Mouse (Mus musculus): ENCODE results near the gene Chordc1. TPM values are rescaled to one million over a fixed set of nuclear protein-coding genes. Genes with fewer than 3 reads are reported as not detected.

Gene Chordc1
- polyA plus RNA-seq (2015; fragmentation: Illumina TruSeq; extraction: RNeasy Lipid Tissue Mini Kit (QIAGEN cat#74804); ENCODE audit: insufficient read depth, low read depth, low replicate concordance): 8.9 TPM

DNA sequence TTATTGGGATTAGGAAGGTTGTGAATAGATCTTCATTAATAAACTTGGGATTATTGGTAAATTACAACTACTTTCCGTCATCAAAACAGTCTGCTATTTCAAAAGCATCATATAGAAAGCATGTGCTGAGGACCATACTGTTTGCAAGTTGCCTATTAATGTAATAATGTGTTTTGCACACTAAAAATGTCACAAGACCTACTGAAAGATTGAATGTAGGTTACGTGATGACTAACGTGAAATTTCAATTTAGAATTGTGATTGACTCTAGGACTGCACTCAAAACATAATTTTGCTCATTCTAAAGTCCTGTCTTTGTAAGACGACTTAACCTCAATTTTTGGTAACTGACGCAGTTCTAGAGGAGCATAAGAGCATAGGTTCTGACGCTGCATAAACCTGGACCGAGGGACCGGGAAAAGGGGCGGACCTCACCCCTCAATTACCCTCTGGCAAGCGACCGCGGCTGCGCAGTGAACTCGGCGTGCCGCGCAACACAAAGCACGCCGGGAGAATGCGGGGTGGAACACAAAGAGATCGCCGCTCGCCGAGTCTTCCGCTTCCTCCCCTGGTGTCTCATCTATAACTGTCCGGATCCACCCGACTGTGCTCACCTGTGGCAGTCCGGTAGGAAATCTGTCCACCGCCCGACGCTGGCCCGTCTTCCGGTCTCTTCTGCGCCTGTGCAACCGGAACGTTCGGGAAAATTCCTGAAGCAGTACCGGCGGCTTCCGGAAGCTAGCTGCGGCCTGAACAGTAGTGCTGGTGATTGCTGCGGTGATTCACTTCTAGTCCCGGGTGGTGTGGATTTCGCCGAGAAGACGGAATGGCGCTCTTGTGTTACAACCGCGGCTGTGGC, at the start of gene Chordc1:
TSS of gene Chordc1 (plus strand) at position 555 of the 859 bp plus-strand sequence.

Other genes with a start within 250 kb of the Chordc1 start
- 3.6 TPM for gene Naalad2, start 110.9 kb downstream of the Chordc1 start, polyA plus RNA-seq (2015; fragmentation: Illumina TruSeq; extraction: RNeasy Lipid Tissue Mini Kit (QIAGEN cat#74804); ENCODE audit: insufficient read depth, low read depth, low replicate concordance)
- gene Ubtfl1, start 112.3 kb downstream of the Chordc1 start, polyA plus RNA-seq (2015; fragmentation: Illumina TruSeq; extraction: RNeasy Lipid Tissue Mini Kit (QIAGEN cat#74804); ENCODE audit: insufficient read depth, low read depth, low replicate concordance): not detected
- gene Mbd3l2, start 138.5 kb downstream of the Chordc1 start, polyA plus RNA-seq (2015; fragmentation: Illumina TruSeq; extraction: RNeasy Lipid Tissue Mini Kit (QIAGEN cat#74804); ENCODE audit: insufficient read depth, low read depth, low replicate concordance): not detected
- not detected for gene Zfp558, start 186.1 kb downstream of the Chordc1 start, polyA plus RNA-seq (2015; fragmentation: Illumina TruSeq; extraction: RNeasy Lipid Tissue Mini Kit (QIAGEN cat#74804); ENCODE audit: insufficient read depth, low read depth, low replicate concordance)
- gene Mbd3l1, start 186.2 kb downstream of the Chordc1 start, polyA plus RNA-seq (2015; fragmentation: Illumina TruSeq; extraction: RNeasy Lipid Tissue Mini Kit (QIAGEN cat#74804); ENCODE audit: insufficient read depth, low read depth, low replicate concordance): not detected

All from pancreas, adult 10 weeks (tissue).